Mouse (Mus musculus): ENCODE data around the gene Sept12. TPM values are rescaled to one million over a fixed set of nuclear protein-coding genes. Genes with fewer than 3 reads are reported as not detected.

The Sept12 gene
- polyA plus RNA-seq (2012; rRNA removed), result not detected in 2 replicates

GRCm38 (mm10) chr16:4997553-4997952 lies at the start of gene Sept12:
Gene Sept12, minus strand, starts transcription at chr16:4997852.
- Histone ChIP-seq H3K4me1 (ENCODE audit: control insufficient read depth, insufficient read depth, low read length) (no peaks in the 10 kb centered on the region), H3K4me3 (ENCODE audit: insufficient read depth, low read length) (no peak within 1 kb of the TSS), H3K27ac (ENCODE audit: insufficient read depth, low read length) (no peak within 1 kb of the TSS)
- TF ChIP-seq POLR2A (IDR thresholded peaks at IDR 0.05; ENCODE audit: extremely low read depth, insufficient read depth, low read length) (no peak), CTCF (IDR thresholded peaks at IDR 0.05; ENCODE audit: extremely low read depth, insufficient read depth, low read length) (no peak)

DNA sequence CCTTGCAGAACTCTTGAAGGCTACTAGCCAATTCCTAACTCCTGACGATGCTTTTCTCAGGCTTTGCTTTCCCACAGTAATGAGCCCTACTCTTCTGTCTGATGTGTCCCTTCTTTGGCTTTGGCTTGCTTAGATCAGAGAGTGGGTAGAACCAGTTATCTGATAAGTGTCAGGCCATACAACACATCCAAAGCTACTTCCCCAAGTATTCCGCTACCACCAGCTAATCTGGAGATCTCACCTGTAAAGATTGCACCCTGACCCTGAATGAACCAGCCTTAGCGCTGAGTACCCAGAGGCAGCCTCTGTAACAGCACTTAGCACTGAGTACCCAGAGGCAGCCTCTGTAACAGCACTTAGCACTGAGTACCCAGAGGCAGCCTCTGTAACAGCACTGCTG lies 47.7 kb upstream of the Sept12 start:
- Histone ChIP-seq H3K4me1 (ENCODE audit: control insufficient read depth, insufficient read depth, low read length) (peaks cover 2% of the 10 kb centered on the region; the same call in 1 of the 2 replicates), H3K27ac (ENCODE audit: insufficient read depth, low read length) (no peak overlapping the region), H3K4me3 (ENCODE audit: insufficient read depth, low read length) (no peak overlapping the region)
- TF ChIP-seq CTCF (IDR thresholded peaks at IDR 0.05; ENCODE audit: extremely low read depth, insufficient read depth, low read length) (no peak), POLR2A (IDR thresholded peaks at IDR 0.05; ENCODE audit: extremely low read depth, insufficient read depth, low read length) (no peak)

DNA sequence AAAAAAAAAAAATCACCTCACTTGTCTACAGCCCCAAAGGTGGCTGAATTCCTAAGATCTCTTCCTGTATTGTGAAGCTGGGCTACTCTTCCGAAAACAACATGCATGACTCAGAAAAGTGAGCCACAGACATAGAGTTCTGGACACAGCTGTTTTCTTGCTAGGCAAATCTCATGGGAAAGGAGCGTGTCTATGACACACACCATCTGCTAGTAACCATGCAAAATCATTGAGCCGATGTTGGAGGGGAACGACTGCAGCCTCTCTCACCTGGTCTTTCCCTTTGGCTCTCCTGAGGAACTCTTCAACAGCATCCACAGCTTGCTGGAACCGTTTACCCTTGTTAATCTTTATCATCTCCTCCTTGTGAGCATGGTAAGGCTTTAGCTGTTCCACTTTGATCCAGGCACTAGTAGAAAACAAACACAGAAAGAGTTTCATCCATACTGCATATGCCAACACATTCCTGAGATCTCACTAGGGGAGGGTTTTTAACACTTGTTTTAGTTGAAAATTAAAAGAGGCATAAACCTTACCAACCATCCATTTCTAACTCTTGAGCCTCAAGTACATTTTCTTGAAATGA lies 39.1 kb upstream of the Sept12 start:
- Histone ChIP-seq H3K4me1 (ENCODE audit: control insufficient read depth, insufficient read depth, low read length) (no peaks in the 10 kb centered on the region), H3K27ac (ENCODE audit: insufficient read depth, low read length) (no peak overlapping the region), H3K4me3 (ENCODE audit: insufficient read depth, low read length) (no peak overlapping the region)
- TF ChIP-seq POLR2A (IDR thresholded peaks at IDR 0.05; ENCODE audit: extremely low read depth, insufficient read depth, low read length) (no peak), CTCF (IDR thresholded peaks at IDR 0.05; ENCODE audit: extremely low read depth, insufficient read depth, low read length) (no peak)

- no peak overlapping the region for H3K4me3 ChIP-seq (ENCODE audit: insufficient read depth, low read length)
- H3K27ac ChIP-seq (ENCODE audit: insufficient read depth, low read length), result no peak overlapping the region
- TF ChIP-seq CTCF (IDR thresholded peaks at IDR 0.05; ENCODE audit: extremely low read depth, insufficient read depth, low read length) (no peak), POLR2A (IDR thresholded peaks at IDR 0.05; ENCODE audit: extremely low read depth, insufficient read depth, low read length) (no peak)
- H3K4me1 ChIP-seq (ENCODE audit: control insufficient read depth, insufficient read depth, low read length), result no peaks in the 10 kb centered on the region
Measured at GRCm38 (mm10) chr16:5035591-5035990, 37.9 kb upstream of the Sept12 start.

GRCm38 (mm10) chr16:5029847-5030246 lies 32.2 kb upstream of the Sept12 start:
- H3K27ac ChIP-seq (ENCODE audit: insufficient read depth, low read length), result no peak overlapping the region
- no peak overlapping the region for H3K4me3 ChIP-seq (ENCODE audit: insufficient read depth, low read length)
- TF ChIP-seq CTCF (IDR thresholded peaks at IDR 0.05; ENCODE audit: extremely low read depth, insufficient read depth, low read length), result no peak
- no peak for TF ChIP-seq POLR2A (IDR thresholded peaks at IDR 0.05; ENCODE audit: extremely low read depth, insufficient read depth, low read length)
- H3K4me1 ChIP-seq (ENCODE audit: control insufficient read depth, insufficient read depth, low read length), result no peaks in the 10 kb centered on the region

DNA sequence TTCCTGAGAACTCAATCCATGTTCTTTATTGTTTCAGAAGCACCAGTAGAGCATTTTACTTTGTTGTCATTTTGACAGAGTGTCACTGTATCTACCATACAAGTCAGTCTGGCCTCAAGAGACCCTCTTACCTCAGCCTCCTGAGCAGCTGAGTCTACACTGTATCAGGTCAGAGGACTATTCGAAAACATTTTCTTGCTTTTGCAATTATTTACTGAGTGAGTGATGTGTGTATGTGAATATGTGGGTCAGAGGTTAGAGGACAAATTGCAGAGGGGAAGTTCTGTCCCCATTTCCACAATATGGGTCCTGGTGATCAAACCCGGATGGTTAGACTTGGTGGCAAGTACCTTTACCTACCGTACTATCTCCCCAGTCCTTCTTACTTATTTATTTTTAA lies 26.4 kb upstream of the Sept12 start:
- Histone ChIP-seq H3K27ac (ENCODE audit: insufficient read depth, low read length) (no peak overlapping the region), H3K4me3 (ENCODE audit: insufficient read depth, low read length) (no peak overlapping the region), H3K4me1 (ENCODE audit: control insufficient read depth, insufficient read depth, low read length) (no peaks in the 10 kb centered on the region)
- TF ChIP-seq POLR2A (IDR thresholded peaks at IDR 0.05; ENCODE audit: extremely low read depth, insufficient read depth, low read length) (no peak), CTCF (IDR thresholded peaks at IDR 0.05; ENCODE audit: extremely low read depth, insufficient read depth, low read length) (no peak)

DNA sequence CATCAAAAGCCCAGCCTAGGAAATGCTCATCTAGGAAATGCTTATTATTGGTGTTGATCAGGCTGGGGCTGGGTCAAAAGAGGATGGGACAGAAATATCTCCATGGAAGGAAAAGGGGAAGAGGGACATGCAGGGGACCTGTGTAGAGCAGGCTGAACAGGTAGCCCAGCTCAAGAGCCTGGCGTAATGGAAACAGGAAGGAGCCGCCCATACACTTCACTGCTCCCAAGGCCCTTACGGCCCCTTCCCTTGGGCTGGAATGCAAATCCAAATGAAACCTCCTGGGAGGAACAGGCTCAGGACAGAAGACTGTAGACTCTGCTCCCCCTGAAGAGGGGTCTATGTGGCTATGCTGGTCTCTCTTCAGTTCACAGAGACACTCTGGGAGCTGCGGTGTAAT lies 16.9 kb upstream of the Sept12 start:
- H3K27ac ChIP-seq (ENCODE audit: insufficient read depth, low read length), result no peak overlapping the region
- peaks cover 5% of the 10 kb centered on the region; the same call in 1 of the 2 replicates for H3K4me1 ChIP-seq (ENCODE audit: control insufficient read depth, insufficient read depth, low read length)
- TF ChIP-seq POLR2A (IDR thresholded peaks at IDR 0.05; ENCODE audit: extremely low read depth, insufficient read depth, low read length), result no peak
- no peak for TF ChIP-seq CTCF (IDR thresholded peaks at IDR 0.05; ENCODE audit: extremely low read depth, insufficient read depth, low read length)
- H3K4me3 ChIP-seq (ENCODE audit: insufficient read depth, low read length), result no peak overlapping the region

DNA sequence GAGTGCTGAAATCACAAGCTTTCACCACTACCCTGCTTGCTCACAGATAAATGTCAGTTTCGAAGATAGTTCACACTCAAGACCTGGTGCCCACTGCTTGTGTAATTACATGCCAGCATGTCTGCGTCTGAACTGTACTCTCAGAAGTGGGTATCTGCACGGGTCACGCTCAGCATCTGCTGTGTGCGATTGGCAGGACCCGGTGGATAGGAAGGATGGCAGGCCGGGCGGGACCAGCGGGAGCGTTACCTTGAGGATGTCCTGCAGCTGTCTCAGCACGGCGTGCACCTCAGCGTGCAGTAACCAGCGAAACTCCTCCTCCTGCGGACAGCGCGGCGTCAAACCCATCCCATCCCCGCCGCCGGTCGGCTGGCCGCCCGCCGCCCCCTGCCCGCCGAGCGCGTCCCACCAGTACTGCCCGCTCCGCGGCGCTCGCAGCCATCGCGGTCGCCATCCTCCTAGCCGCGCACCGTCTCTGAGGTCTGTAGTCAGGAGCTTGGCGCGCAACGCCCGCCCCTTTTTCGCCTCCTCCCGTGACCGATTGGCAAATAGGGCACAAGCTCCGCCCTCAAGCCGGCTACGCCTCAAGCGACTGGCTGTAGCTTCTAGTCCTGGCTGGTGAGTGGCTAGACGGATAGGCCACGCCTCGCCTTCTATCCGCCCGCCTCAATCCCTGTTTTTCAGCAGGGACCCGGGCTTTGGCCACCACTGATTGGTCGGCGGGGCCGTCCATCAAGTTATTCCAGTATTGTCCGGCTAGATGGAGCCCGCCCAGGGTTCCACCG lies 15.6 kb upstream of the Sept12 start, which contains the start of gene Rogdi:
TSS of gene Rogdi (minus strand) at position 500 of the 785 bp plus-strand sequence.
- H3K4me3 ChIP-seq (ENCODE audit: insufficient read depth, low read length), result peak within 1 kb of the TSS; percentile 90
- H3K4me1 ChIP-seq (ENCODE audit: control insufficient read depth, insufficient read depth, low read length), result peaks cover 5% of the 10 kb centered on the region; the same call in 1 of the 2 replicates
- H3K27ac ChIP-seq (ENCODE audit: insufficient read depth, low read length), result 0 out of 2 replicates have a peak within 1 kb of the TSS, but pooled peaks have one; percentile 1
- peak; percentile 93 for TF ChIP-seq POLR2A (IDR thresholded peaks at IDR 0.05; ENCODE audit: extremely low read depth, insufficient read depth, low read length)
- no peak for TF ChIP-seq CTCF (IDR thresholded peaks at IDR 0.05; ENCODE audit: extremely low read depth, insufficient read depth, low read length)

GRCm38 (mm10) chr16:5012036-5013005 lies 14.7 kb upstream of the Sept12 start:
- TF ChIP-seq POLR2A (IDR thresholded peaks at IDR 0.05; ENCODE audit: extremely low read depth, insufficient read depth, low read length) (no peak), CTCF (IDR thresholded peaks at IDR 0.05; ENCODE audit: extremely low read depth, insufficient read depth, low read length) (no peak)
- 0 out of 2 replicates have a peak overlapping the region, but pooled peaks have one; percentile 1 for H3K27ac ChIP-seq (ENCODE audit: insufficient read depth, low read length)

More at GRCm38 (mm10) chr16:5012036-5013005, 14.7 kb upstream of the Sept12 start:
- peaks cover 5% of the 10 kb centered on the region; the same call in 1 of the 2 replicates for H3K4me1 ChIP-seq (ENCODE audit: control insufficient read depth, insufficient read depth, low read length)
- peak overlapping the region; percentile 90 for H3K4me3 ChIP-seq (ENCODE audit: insufficient read depth, low read length)

All from cortical plate, adult 2 months (tissue).